Mouse (Mus musculus): ENCODE data around the gene Tnfrsf19. TPM values are rescaled to one million over a fixed set of nuclear protein-coding genes. Genes with fewer than 3 reads are reported as not detected.

Gene Tnfrsf19
- total RNA-seq, 2 experiments from 2014 or later: 6.6 to 7.0 TPM

- DNase-seq: no peak
Measured at GRCm38 (mm10) chr14:60957611-60958157, 88.6 kb downstream of the Tnfrsf19 start.

GRCm38 (mm10) chr14:60937481-60938039 is 108.7 kb downstream of the Tnfrsf19 start:
- no peak for DNase-seq

- DNase-seq: no peak
Measured at GRCm38 (mm10) chr14:60935705-60936104, 110.6 kb downstream of the Tnfrsf19 start.

GRCm38 (mm10) chr14:60926011-60926410 is 120.3 kb downstream of the Tnfrsf19 start:
- no peak for DNase-seq

GRCm38 (mm10) chr14:60916661-60917060 is 129.6 kb downstream of the Tnfrsf19 start:
- DNase-seq: no peak

Other genes with a start within 250 kb of the Tnfrsf19 start
- 10 to 100 TPM; 37.0 to 39.3 TPM for gene Sacs, start 92.0 kb upstream of the Tnfrsf19 start, total RNA-seq (2021)
- 100 to 1,000 TPM; 145 to 172 TPM for gene Sgcg, start 212.0 kb upstream of the Tnfrsf19 start, total RNA-seq (2021)

All from heart, postnatal 4 days (tissue).